Mouse (Mus musculus) megakaryocyte-erythroid progenitor cell, adult 5-6 weeks (primary cell): Measurements from ENCODE around the gene Hist1h1e. TPM values are rescaled to one million over a fixed set of nuclear protein-coding genes. Genes with fewer than 3 reads are reported as not detected.
"Not testable (repeated sequence)": the region's sequence is repeated elsewhere in the genome, so short reads cannot be mapped to it uniquely, and the experiment has no call there.

Experiments used
- ATAC-seq: replicated peaks from 2 replicates; pipeline ENCODE4 v1.8.0; 2016; ENCODE audit warnings: mild to moderate bottlenecking, inconsistent platforms; ENCODE audit not compliant: severe bottlenecking, poor library complexity, low FRiP score, low TSS enrichment
- total RNA-seq, 2 experiments: library from RNA; stranded (forward) in 1 of 2; stranded (reverse) in 1 of 2; fragments of 200-1000, 215-1000 nt in 1 of 2; fragments of >200 nt in 1 of 2; fragmentation: Nextera tagmentation in 1 of 2; gene quantifications; 2 replicates each; pipeline ENCODE4 v1.2.3; 2014 to 2017

Hist1h1e gene
- total RNA-seq, 2 experiments from 2014 or later = 265 to 399 TPM

GRCm38 (mm10) chr13:23574546-23575170, 47.7 kb downstream of the Hist1h1e start:
- not testable (repeated sequence) for ATAC-seq

- peak; percentile 70 for ATAC-seq
Measured at GRCm38 (mm10) chr13:23573898-23574524, 48.3 kb downstream of the Hist1h1e start, which contains the start of the genes Hist1h2bf and Hist1h2ad. TSS of gene Hist1h2bf (minus strand) at chr13:23574196. TSS of gene Hist1h2ad (plus strand) at chr13:23574381.

GRCm38 (mm10) chr13:23573034-23573897, 49.1 kb downstream of the Hist1h1e start:
- not testable (repeated sequence) for ATAC-seq

- ATAC-seq = no peak
Measured at GRCm38 (mm10) chr13:23572218-23573033, 49.9 kb downstream of the Hist1h1e start.

- ATAC-seq = peak; percentile 25
Measured at GRCm38 (mm10) chr13:23571504-23572217, 50.7 kb downstream of the Hist1h1e start.

GRCm38 (mm10) chr13:23571022-23571503, 51.3 kb downstream of the Hist1h1e start, which contains the start of the genes Hist1h2ae and Hist1h2bg:
TSS of gene Hist1h2ae (minus strand) at chr13:23571220.
TSS of gene Hist1h2bg (plus strand) at chr13:23571396.
- ATAC-seq = peak; percentile 78

Other genes starting within 250 kb of the Hist1h1e start
Only the 30 nearest of the 36 such genes appear.
- not detected in 2 replicates for gene Btn2a2, start 133.7 kb downstream of the Hist1h1e start, total RNA-seq (2014; fragmentation: Nextera tagmentation)
- not detected in 2 replicates for gene Btn2a2, start 133.7 kb downstream of the Hist1h1e start, total RNA-seq (2017)
- gene Hist1h4h, start 91.5 kb downstream of the Hist1h1e start, total RNA-seq (2014; fragmentation: Nextera tagmentation) = 115 and 209 TPM in 2 replicates
- 683 and 1,187 TPM in 2 replicates for gene Hist1h4h, start 91.5 kb downstream of the Hist1h1e start, total RNA-seq (2017)
- 41.1 and 66.5 TPM in 2 replicates for gene Hist1h2af, start 88.7 kb downstream of the Hist1h1e start, total RNA-seq (2014; fragmentation: Nextera tagmentation)
- 1,297 and 1,759 TPM in 2 replicates for gene Hist1h2af, start 88.7 kb downstream of the Hist1h1e start, total RNA-seq (2017)
- 189 and 293 TPM in 2 replicates for gene Hist1h3g, start 87.1 kb downstream of the Hist1h1e start, total RNA-seq (2014; fragmentation: Nextera tagmentation)
- gene Hist1h3g, start 87.1 kb downstream of the Hist1h1e start, total RNA-seq (2017) = 189 and 625 TPM in 2 replicates
- 31.9 and 110 TPM in 2 replicates for gene Hist1h2bh, start 79.2 kb downstream of the Hist1h1e start, total RNA-seq (2014; fragmentation: Nextera tagmentation)
- 85.7 and 165 TPM in 2 replicates for gene Hist1h2bh, start 79.2 kb downstream of the Hist1h1e start, total RNA-seq (2017)
- gene Hist1h3f, start 78.5 kb downstream of the Hist1h1e start, total RNA-seq (2014; fragmentation: Nextera tagmentation) = 31.6 and 53.6 TPM in 2 replicates
- gene Hist1h3f, start 78.5 kb downstream of the Hist1h1e start, total RNA-seq (2017) = 69.9 and 132 TPM in 2 replicates
- 281 and 340 TPM in 2 replicates for gene Hist1h4f, start 70.9 kb downstream of the Hist1h1e start, total RNA-seq (2014; fragmentation: Nextera tagmentation)
- gene Hist1h4f, start 70.9 kb downstream of the Hist1h1e start, total RNA-seq (2017) = 1,052 and 1,693 TPM in 2 replicates
- 29.5 and 42.3 TPM in 2 replicates for gene Hist1h1d, start 69.3 kb downstream of the Hist1h1e start, total RNA-seq (2014; fragmentation: Nextera tagmentation)
- 81.4 and 84.0 TPM in 2 replicates for gene Hist1h1d, start 69.3 kb downstream of the Hist1h1e start, total RNA-seq (2017)
- 124 and 193 TPM in 2 replicates for gene Hist1h3e, start 60.2 kb downstream of the Hist1h1e start, total RNA-seq (2014; fragmentation: Nextera tagmentation)
- gene Hist1h3e, start 60.2 kb downstream of the Hist1h1e start, total RNA-seq (2017) = 254 and 322 TPM in 2 replicates
- gene Hist1h2ae, start 51.3 kb downstream of the Hist1h1e start, total RNA-seq (2014; fragmentation: Nextera tagmentation) = 5.7 and 12.6 TPM in 2 replicates
- gene Hist1h2ae, start 51.3 kb downstream of the Hist1h1e start, total RNA-seq (2017) = 237 and 359 TPM in 2 replicates
- gene Hist1h2bg, start 51.2 kb downstream of the Hist1h1e start, total RNA-seq (2014; fragmentation: Nextera tagmentation) = 386 and 627 TPM in 2 replicates
- gene Hist1h2bg, start 51.2 kb downstream of the Hist1h1e start, total RNA-seq (2017) = 891 and 1,210 TPM in 2 replicates
- 342 and 512 TPM in 2 replicates for gene Hist1h2bf, start 48.4 kb downstream of the Hist1h1e start, total RNA-seq (2014; fragmentation: Nextera tagmentation)
- 329 and 662 TPM in 2 replicates for gene Hist1h2bf, start 48.4 kb downstream of the Hist1h1e start, total RNA-seq (2017)
- gene Hist1h2ad, start 48.2 kb downstream of the Hist1h1e start, total RNA-seq (2014; fragmentation: Nextera tagmentation) = 1.4 and 11.1 TPM in 2 replicates
- gene Hist1h2ad, start 48.2 kb downstream of the Hist1h1e start, total RNA-seq (2017) = 1,263 and 1,317 TPM in 2 replicates
- 123 and 185 TPM in 2 replicates for gene Hist1h3d, start 46.8 kb downstream of the Hist1h1e start, total RNA-seq (2014; fragmentation: Nextera tagmentation)
- gene Hist1h3d, start 46.8 kb downstream of the Hist1h1e start, total RNA-seq (2017) = 84.0 and 189 TPM in 2 replicates
- gene Hist1h4d, start 41.0 kb downstream of the Hist1h1e start, total RNA-seq (2014; fragmentation: Nextera tagmentation) = 470 and 507 TPM in 2 replicates
- 756 and 1,171 TPM in 2 replicates for gene Hist1h4d, start 41.0 kb downstream of the Hist1h1e start, total RNA-seq (2017)
- 26.9 and 37.8 TPM in 2 replicates for gene Hist1h2be, start 1.4 kb downstream of the Hist1h1e start, total RNA-seq (2014; fragmentation: Nextera tagmentation)
- gene Hist1h2be, start 1.4 kb downstream of the Hist1h1e start, total RNA-seq (2017) = 47.9 and 73.4 TPM in 2 replicates
- gene Hist1h2ac, start 61.4 kb upstream of the Hist1h1e start, total RNA-seq (2014; fragmentation: Nextera tagmentation) = 3.8 and 6.0 TPM in 2 replicates
- gene Hist1h2ac, start 61.4 kb upstream of the Hist1h1e start, total RNA-seq (2017) = 56.0 and 87.4 TPM in 2 replicates
- gene Hist1h2bc, start 61.6 kb upstream of the Hist1h1e start, total RNA-seq (2014; fragmentation: Nextera tagmentation) = 74.9 and 133 TPM in 2 replicates
- 136 and 209 TPM in 2 replicates for gene Hist1h2bc, start 61.6 kb upstream of the Hist1h1e start, total RNA-seq (2017)
- gene Hist1h1t, start 73.3 kb upstream of the Hist1h1e start, total RNA-seq (2014; fragmentation: Nextera tagmentation) = 1.3 TPM in 1 of 2 replicates, not detected in the other
- gene Hist1h1t, start 73.3 kb upstream of the Hist1h1e start, total RNA-seq (2017) = 1.3 TPM in 1 of 2 replicates, not detected in the other
- gene Hist1h4c, start 75.9 kb upstream of the Hist1h1e start, total RNA-seq (2014; fragmentation: Nextera tagmentation) = 153 and 163 TPM in 2 replicates
- 166 and 397 TPM in 2 replicates for gene Hist1h4c, start 75.9 kb upstream of the Hist1h1e start, total RNA-seq (2017)
- gene Hfe, start 88.3 kb upstream of the Hist1h1e start, total RNA-seq (2014; fragmentation: Nextera tagmentation) = not detected in 2 replicates
- 0.27 and 1.9 TPM in 2 replicates for gene Hfe, start 88.3 kb upstream of the Hist1h1e start, total RNA-seq (2017)
- gene Hist1h1c, start 116.2 kb upstream of the Hist1h1e start, total RNA-seq (2014; fragmentation: Nextera tagmentation) = 152 and 164 TPM in 2 replicates
- gene Hist1h1c, start 116.2 kb upstream of the Hist1h1e start, total RNA-seq (2017) = 474 and 577 TPM in 2 replicates
- gene Hist1h3c, start 123.0 kb upstream of the Hist1h1e start, total RNA-seq (2014; fragmentation: Nextera tagmentation) = 81.7 and 130 TPM in 2 replicates
- gene Hist1h3c, start 123.0 kb upstream of the Hist1h1e start, total RNA-seq (2017) = 369 and 555 TPM in 2 replicates
- gene Hist1h2bb, start 124.2 kb upstream of the Hist1h1e start, total RNA-seq (2014; fragmentation: Nextera tagmentation) = 322 and 625 TPM in 2 replicates
- gene Hist1h2bb, start 124.2 kb upstream of the Hist1h1e start, total RNA-seq (2017) = 4,065 and 6,565 TPM in 2 replicates
- 69.7 and 80.3 TPM in 2 replicates for gene Hist1h2ab, start 128.6 kb upstream of the Hist1h1e start, total RNA-seq (2014; fragmentation: Nextera tagmentation)
- gene Hist1h2ab, start 128.6 kb upstream of the Hist1h1e start, total RNA-seq (2017) = 1,316 and 2,308 TPM in 2 replicates
- gene Hist1h3b, start 129.7 kb upstream of the Hist1h1e start, total RNA-seq (2014; fragmentation: Nextera tagmentation) = 324 and 486 TPM in 2 replicates
- gene Hist1h3b, start 129.7 kb upstream of the Hist1h1e start, total RNA-seq (2017) = 276 and 731 TPM in 2 replicates
- gene Hist1h4b, start 134.5 kb upstream of the Hist1h1e start, total RNA-seq (2014; fragmentation: Nextera tagmentation) = 164 and 186 TPM in 2 replicates
- 396 and 733 TPM in 2 replicates for gene Hist1h4b, start 134.5 kb upstream of the Hist1h1e start, total RNA-seq (2017)
- gene Hist1h4a, start 138.7 kb upstream of the Hist1h1e start, total RNA-seq (2014; fragmentation: Nextera tagmentation) = 58.4 and 68.4 TPM in 2 replicates
- gene Hist1h4a, start 138.7 kb upstream of the Hist1h1e start, total RNA-seq (2017) = 328 and 432 TPM in 2 replicates
- gene Hist1h3a, start 139.8 kb upstream of the Hist1h1e start, total RNA-seq (2014; fragmentation: Nextera tagmentation) = 67.8 and 132 TPM in 2 replicates
- 285 and 495 TPM in 2 replicates for gene Hist1h3a, start 139.8 kb upstream of the Hist1h1e start, total RNA-seq (2017)
- gene Hist1h1a, start 141.1 kb upstream of the Hist1h1e start, total RNA-seq (2014; fragmentation: Nextera tagmentation) = 324 and 695 TPM in 2 replicates
- 1,816 and 2,974 TPM in 2 replicates for gene Hist1h1a, start 141.1 kb upstream of the Hist1h1e start, total RNA-seq (2017)